Mouse (Mus musculus) left cerebral cortex, postnatal 36 days (tissue): Measurements from ENCODE around the gene Yif1b. TPM values are rescaled to one million over a fixed set of nuclear protein-coding genes. Genes with fewer than 3 reads are reported as not detected.

Experiments
- DNase-seq, 2 experiments: peaks; one replicate each; pipeline ENCODE4 v3.0.0; 2021 to 2022; ENCODE audit warnings: low spot score in 2 of 2, mixed read lengths in 1 of 2
- intact Hi-C: fragments of 180-260 bp; cut with DNase I; formaldehyde crosslinking; loops from one replicate; pipeline ENCODE4 v1.15.1; 2025
- total RNA-seq, 2 experiments: library from RNA; stranded (reverse); gene quantifications; 2 replicates each; pipeline ENCODE4 v1.2.3; 2021

The Yif1b gene
- total RNA-seq, 2 experiments from 2014 or later, result 48.6 to 54.6 TPM

DNA sequence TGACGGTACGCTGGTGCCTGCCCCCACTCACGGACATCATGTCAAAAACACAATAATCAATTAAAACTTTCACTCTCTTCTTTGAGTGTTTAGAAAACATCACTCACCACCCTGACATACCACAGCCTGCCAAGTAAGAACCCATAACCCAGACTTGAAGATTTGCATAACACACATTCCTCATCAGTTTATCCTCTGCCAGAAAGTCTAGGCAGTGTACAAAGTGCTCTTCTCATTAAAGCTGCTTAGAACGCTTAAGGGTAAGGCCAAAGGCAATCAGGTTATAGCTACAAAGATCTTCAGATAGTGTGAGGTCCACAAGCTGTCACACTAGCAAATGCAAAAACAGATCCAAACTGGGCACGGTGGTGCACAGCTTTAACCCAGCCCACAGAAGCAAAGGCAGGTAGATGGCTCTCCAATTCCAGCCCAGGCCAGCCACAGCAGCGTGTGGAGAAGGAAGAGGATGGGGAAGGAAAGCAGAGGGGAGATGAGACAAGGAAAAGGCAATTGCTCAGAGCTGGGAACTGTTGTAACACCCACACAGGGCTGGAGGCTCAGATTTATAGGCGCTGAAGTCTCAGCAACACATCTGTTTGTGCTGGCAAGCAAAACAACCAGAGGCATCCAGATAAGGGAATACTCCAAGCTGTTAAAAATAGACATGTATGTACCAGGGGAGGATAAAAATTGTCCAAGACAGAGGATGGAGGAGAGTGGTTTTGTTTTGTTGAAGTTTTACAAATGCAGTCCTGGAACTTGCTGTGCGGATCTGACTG is 33.7 kb downstream of the Yif1b start:
- DNase-seq, result no peak
- intact Hi-C loops, result no loop called here

GRCm38 (mm10) chr7:29276715-29277114 is 38.6 kb downstream of the Yif1b start:
- DNase-seq, result no peak
- intact Hi-C loops, result no loop called here

DNA sequence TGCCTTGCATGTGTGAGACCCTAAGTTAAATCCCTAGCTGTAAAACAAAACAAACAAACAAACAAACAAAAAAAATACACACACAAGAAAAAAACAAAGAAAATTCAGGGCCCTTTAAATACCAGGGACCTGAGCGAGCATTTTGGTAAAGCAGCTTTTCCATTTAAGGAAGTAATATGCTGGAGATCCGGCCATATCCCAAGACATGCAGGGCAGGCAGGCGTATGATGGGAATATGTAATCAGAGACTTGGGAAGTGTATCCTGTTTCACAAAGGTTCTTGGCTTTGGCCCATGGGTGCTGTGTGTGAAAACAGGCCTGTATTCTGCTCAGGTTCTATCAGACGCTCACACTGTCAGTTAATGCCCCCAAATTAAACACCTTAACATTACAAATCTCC is 39.4 kb downstream of the Yif1b start:
- DNase-seq, result no peak
- intact Hi-C loops, result no loop called here

GRCm38 (mm10) chr7:29279261-29279660 is 41.1 kb downstream of the Yif1b start:
- intact Hi-C loops, result no loop called here
- no peak for DNase-seq

- intact Hi-C loops, result no loop called here
- no peak for DNase-seq
Observed at GRCm38 (mm10) chr7:29279924-29280323, 41.8 kb downstream of the Yif1b start.

DNA sequence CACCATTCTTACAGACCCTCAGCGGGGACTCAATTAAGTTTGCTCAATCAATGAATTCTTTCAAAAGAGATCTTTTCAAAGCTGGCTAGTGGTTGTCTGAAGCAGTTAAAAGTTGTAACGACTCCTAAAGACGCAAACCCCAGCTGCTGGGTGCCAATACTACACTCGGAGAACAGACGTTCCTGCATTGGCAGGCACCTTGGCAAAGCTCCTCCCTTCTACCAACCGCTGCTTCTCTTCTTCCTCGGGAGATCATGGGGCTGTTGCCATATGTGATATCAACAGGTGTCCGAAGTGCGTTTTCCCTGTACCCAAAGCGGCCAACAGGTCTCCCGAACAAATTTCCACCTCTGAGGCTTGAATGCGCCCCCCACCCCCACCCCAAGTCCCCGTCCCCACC is 42.7 kb downstream of the Yif1b start:
- intact Hi-C loops, result no loop called here
- DNase-seq, result no peak

GRCm38 (mm10) chr7:29281201-29282073 is 43.3 kb downstream of the Yif1b start, which contains the start of gene Spint2:
Spint2 (minus strand) TSS chr7:29281912.
- intact Hi-C loops, result no loop called here
- peak in 1 of 2 experiments; percentile 54 for DNase-seq

GRCm38 (mm10) chr7:29282074-29282554 is 44.0 kb downstream of the Yif1b start:
- no peak for DNase-seq
- intact Hi-C loops, result no loop called here

DNA sequence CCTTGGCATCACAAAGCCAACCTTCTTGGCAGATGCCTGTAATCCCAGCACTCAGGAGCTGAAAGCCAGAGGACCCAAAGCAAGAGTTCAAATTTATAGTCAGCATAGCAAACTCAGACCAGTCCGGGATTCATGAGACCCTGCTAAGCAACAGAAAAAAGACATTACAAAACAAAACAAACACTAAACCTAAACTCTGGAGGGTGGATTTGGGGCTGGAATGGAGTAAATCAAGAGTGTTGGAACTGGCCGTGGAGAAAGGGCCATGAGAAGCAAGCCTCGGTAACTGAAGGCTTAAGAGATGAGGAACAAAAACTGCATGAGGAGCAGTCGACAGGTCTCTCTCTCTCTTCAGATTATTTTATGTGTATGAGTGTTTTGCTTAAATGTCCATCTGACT is 45.7 kb downstream of the Yif1b start:
- intact Hi-C loops, result no loop called here

GRCm38 (mm10) chr7:29284523-29284922 is 46.4 kb downstream of the Yif1b start:
- no peak for DNase-seq
- intact Hi-C loops, result no loop called here

More for the DNA sequence above, 45.7 kb downstream of the Yif1b start:
- no peak for DNase-seq

DNA sequence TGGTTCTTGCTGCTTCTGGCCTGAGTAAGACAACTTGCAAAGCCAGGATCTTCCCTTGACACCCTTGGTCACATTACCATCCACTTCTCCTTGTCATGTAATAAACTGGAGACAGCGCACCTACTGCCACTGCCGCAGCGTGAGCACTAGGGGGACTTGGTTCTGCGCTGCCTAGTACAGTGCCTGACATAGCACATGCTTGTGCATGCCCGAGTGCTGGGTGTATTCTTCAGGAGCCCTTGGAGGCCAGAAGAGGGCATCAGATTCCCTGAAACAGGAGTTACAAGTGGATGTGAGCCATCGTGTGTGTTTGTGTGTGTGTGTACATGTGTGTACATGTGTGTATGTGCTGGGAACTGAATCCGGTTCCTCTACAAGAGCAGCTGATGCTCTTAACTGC is 49.4 kb downstream of the Yif1b start:
- no peak for DNase-seq
- intact Hi-C loops, result no loop called here

DNA sequence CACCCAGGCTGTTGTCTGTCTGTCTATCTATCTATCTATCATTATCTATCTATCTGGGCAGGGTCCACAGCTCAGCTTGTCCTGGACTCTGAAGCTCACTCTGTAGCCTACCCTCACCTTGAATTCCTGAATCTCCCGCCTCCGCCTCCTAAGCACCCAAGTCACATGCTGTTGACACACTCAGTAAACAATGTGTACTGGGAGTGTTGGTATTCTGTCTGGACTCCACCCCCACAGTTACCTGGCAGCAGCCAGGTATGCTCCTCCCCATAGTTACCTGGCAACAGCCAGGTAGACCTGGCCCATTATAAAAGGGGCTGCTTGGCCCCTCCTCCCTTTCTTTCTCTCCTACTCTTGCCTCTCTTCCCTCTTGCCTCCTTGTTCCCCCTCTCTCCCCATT is 50.0 kb downstream of the Yif1b start:
- intact Hi-C loops, result no loop called here
- no peak for DNase-seq

DNA sequence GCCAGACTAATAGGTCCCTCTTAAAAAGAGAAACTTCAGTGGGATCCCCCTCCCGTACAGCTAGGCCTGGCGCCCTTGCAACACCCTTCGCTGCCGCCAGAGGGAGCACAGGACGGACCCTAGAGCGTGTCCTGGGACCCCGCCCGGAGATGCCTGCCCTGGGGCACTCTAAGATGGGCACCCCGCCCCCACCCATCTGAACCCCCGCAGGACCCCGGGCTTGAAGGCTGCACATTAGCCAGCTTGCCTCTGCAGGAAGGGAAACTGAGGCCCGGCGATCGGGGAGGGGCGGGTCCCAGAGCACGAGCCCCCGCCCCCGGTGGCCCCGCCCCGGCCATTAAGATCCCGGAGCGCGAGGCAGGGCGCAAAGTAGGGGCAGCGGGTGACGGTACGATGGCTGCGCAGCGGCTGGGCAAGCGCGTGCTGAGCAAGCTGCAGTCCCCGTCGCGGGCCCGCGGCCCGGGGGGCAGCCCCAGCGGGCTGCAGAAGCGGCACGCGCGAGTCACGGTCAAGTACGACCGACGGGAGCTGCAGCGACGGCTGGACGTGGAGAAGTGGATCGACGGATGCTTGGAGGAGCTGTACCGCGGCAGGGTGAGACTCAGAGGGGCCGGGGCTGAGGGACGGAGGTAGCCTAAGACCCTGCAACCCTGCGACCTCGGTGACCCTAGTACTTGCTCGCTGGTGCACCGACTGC is 51.0 kb downstream of the Yif1b start, which contains the start of gene Ppp1r14a:
Ppp1r14a (plus strand) TSS at position 367 of the 697 bp plus-strand sequence.
- intact Hi-C loops, result no loop called here
- no peak for DNase-seq

- no peak for DNase-seq
- intact Hi-C loops, result loop anchor here (5.0 kb wide), 1 partner anchor 43 kb away; the partner anchor contains the start of gene 2200002D01Rik
Observed at GRCm38 (mm10) chr7:29289856-29290255, 51.7 kb downstream of the Yif1b start.

DNA sequence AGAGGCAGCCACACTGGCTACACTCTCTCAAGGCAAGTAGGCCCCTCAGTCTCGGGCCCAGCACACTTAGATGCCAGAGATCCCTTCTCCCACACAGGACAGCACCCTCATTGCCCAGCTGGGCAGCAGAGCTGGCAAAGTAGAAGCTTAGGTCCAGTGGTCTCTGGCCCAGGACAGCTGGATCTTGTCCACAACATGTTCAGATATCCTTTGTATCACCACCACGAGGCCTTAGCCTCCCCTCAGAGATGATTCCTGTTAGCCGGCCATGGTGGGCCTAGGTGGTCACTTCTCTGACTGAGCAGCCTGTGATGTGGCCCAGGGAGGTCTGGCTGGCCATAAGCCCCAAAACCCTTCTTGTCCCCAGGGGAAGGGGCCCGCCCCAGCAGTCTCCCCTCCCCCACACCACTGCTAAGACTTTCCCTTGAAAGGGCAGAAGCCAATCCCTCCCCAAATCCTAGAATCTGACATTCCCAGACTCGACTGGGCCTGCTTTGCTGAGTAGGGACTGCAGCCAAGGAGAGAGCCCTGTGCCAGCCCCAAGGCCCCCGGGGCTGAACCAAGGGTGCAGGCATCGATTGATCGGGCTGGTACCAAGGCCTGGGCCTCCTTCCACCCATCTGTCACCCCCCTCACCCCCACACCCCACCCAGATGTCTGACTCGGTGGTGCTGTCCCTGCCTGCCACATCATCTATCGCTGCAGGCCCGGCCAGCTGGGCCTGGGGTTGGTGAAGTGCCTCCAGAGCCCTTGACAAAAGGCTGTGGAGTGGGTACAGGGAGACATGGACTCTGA is 52.8 kb downstream of the Yif1b start:
- no peak for DNase-seq
- intact Hi-C loops, result loop anchor here (5.0 kb wide), 1 partner anchor 44 kb away; the partner anchor contains the start of gene 2200002D01Rik

- no peak for DNase-seq
- intact Hi-C loops, result loop anchor here (5.0 kb wide), 1 partner anchor 45 kb away; the partner anchor contains the start of gene 2200002D01Rik
Observed at GRCm38 (mm10) chr7:29291616-29292457, 53.7 kb downstream of the Yif1b start.

DNA sequence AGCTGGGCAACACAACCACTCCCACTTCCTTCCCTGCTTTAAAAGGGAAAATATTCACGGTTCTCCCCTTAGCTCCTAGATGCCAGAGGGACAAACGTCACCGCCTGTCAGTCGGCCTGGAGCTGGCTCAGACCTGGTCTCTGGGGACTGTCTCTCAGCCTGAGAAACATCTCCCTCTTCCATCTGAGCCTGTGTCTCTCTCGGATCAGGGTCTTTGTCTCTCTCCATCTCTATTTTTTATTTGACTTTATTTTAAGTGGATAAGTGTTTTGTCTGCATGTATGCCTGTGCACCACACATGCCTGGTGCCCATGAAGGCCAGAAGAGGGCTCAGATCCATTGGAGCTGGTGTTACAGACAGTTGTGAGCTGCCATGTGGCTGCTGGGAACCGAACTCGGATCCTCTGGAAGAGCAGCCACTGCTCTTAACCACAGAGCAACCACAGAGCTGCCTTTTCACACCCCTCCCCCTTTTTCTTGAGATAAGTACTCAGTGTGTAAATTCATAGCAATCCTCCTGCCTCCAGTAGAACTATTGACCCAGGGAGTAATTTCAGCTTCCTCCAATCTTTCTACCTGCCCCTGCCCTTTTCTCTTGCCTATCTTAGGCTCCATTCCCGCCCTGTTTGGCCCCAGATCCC is 54.4 kb downstream of the Yif1b start:
- intact Hi-C loops, result loop anchor here (5.0 kb wide), 1 partner anchor 45 kb away; the partner anchor contains the start of gene 2200002D01Rik
- no peak for DNase-seq
